Comparison of ENCODE assay signal across 15 mouse cellular contexts in genomic region chr3:68973574-68973973, GRCm38 (mm10).
"Had no signal": no experiment of that assay in that cellular context is flagged by ENCODE, and none has a peak within 500 bp of the region (broad histone marks: within the 10 kb centered on the region; RNA-seq: fewer than 3 reads in every experiment).

No protein-coding gene starts in this region.

- H3K4me3 ChIP-seq: intestine, embryonic 15.5 days; layer of hippocampus, adult 2 months; limb, embryonic 10.5 days; liver, embryonic 15.5 days; lung, embryonic 15.5 days; megakaryocyte, embryonic 14.5 days; midbrain, embryonic 12.5 days had no signal

- H3K9ac ChIP-seq: intestine, embryonic 15.5 days; liver, embryonic 15.5 days; lung, embryonic 15.5 days; midbrain, embryonic 12.5 days had no signal

- H3K4me2 ChIP-seq: intestine, embryonic 15.5 days; liver, embryonic 11.5 days; liver, embryonic 15.5 days; lung, embryonic 15.5 days; midbrain, embryonic 12.5 days had no signal

- H3K4me1 ChIP-seq: intestine, embryonic 15.5 days; lung, embryonic 15.5 days; midbrain, embryonic 12.5 days had no signal

- DNase-seq: kidney, adult 18-20 months; kidney, postnatal 10 days; kidney, postnatal 4 days; right cerebral cortex, adult 18-20 months; right cerebral cortex, postnatal 25 days had no signal

- H3K36me3 ChIP-seq: intestine, embryonic 15.5 days; lung, embryonic 15.5 days had no signal

- H3K27ac ChIP-seq: intestine, embryonic 15.5 days; layer of hippocampus, adult 2 months; limb, embryonic 10.5 days; liver, embryonic 15.5 days; lung, embryonic 15.5 days; macrophage; midbrain, embryonic 12.5 days had no signal

- H3K27me3 ChIP-seq: intestine, embryonic 15.5 days; liver, embryonic 15.5 days; lung, embryonic 15.5 days; megakaryocyte, embryonic 14.5 days; midbrain, embryonic 12.5 days had no signal

- ATAC-seq: intestine, embryonic 15.5 days; midbrain, embryonic 16.5 days had no signal

- H3K9me3 ChIP-seq: intestine, embryonic 15.5 days; limb, embryonic 10.5 days; liver, embryonic 15.5 days; lung, embryonic 15.5 days; megakaryocyte, embryonic 14.5 days; midbrain, embryonic 12.5 days had no signal
